In genomic region chr14:30880811-30881717, GRCm38 (mm10) we compare ENCODE assay signal across 9 mouse cellular contexts. TPM values are rescaled to one million over a fixed set of nuclear protein-coding genes. Genes with fewer than 3 reads are reported as not detected.
DNase-seq lines count a peak whose midpoint lies in the region; ATAC-seq and TF ChIP-seq lines count a peak whose summit lies in the region.
"Had no signal": no experiment of that assay in that cellular context is flagged by ENCODE, and none has a peak within 500 bp of the region (broad histone marks: within the 10 kb centered on the region; RNA-seq: fewer than 3 reads in every experiment).

No protein-coding gene starts in this region.

- ATAC-seq in midbrain, embryonic 14.5 days (ENCODE audit: low FRiP score, low TSS enrichment) = no peak
- no peak for ATAC-seq in midbrain, embryonic 16.5 days

- H3K27me3 ChIP-seq in midbrain, embryonic 14.5 days (ENCODE audit: control insufficient read depth, insufficient read depth, low read length) = no peaks in the 10 kb centered on the region
- H3K27me3 ChIP-seq in midbrain, embryonic 16.5 days (ENCODE audit: control insufficient read depth, insufficient read depth, low read depth, low read length) = no peaks in the 10 kb centered on the region
- H3K27me3 ChIP-seq: stomach, embryonic 15.5 days had no signal

- no peak overlapping the region for H3K4me2 ChIP-seq in midbrain, embryonic 14.5 days (ENCODE audit: low read length)
- no peak overlapping the region for H3K4me2 ChIP-seq in midbrain, embryonic 16.5 days (ENCODE audit: low read length)
- H3K4me2 ChIP-seq: stomach, embryonic 15.5 days had no signal

- peak; percentile 45 for DNase-seq in embryo, embryonic 10 days (ENCODE audit: low spot score)
- DNase-seq in embryo, embryonic 9.5 days (ENCODE audit: extremely low spot score) = no peak
- peak; percentile 48 for DNase-seq in midbrain, embryonic 14.5 days
- peak; percentile 49 for DNase-seq in c-Kit-positive CD71-negative TER-119-negative erythroid progenitor cells, embryonic 14.5 days (ENCODE audit: low read depth)
- peak; percentile 47 for DNase-seq in gastrocnemius, postnatal 25 days
- peak; percentile 70 for DNase-seq in lung, adult 2 months
- DNase-seq in thymus, postnatal 36 days = peak; percentile 25 to 38

- no peak for TF ChIP-seq POLR2A in lung, adult 2 months (IDR thresholded peaks at IDR 0.05; ENCODE audit: borderline replicate concordance, extremely low read depth, low read depth, low read length)

- H3K36me3 ChIP-seq in midbrain, embryonic 14.5 days (ENCODE audit: control insufficient read depth, insufficient read depth, low read length) = 0 out of 2 replicates have a peak, but pooled peaks cover 3% of the 10 kb centered on the region
- H3K36me3 ChIP-seq in midbrain, embryonic 16.5 days (ENCODE audit: control insufficient read depth, insufficient read depth, low read length) = no peaks in the 10 kb centered on the region
- H3K36me3 ChIP-seq: stomach, embryonic 15.5 days had no signal

- no peak overlapping the region for H3K9ac ChIP-seq in midbrain, embryonic 14.5 days (replicated peaks; ENCODE audit: low read length)
- no peak overlapping the region for H3K9ac ChIP-seq in midbrain, embryonic 16.5 days (ENCODE audit: low read depth, low read length)
- H3K9ac ChIP-seq: stomach, embryonic 15.5 days had no signal

- no peak overlapping the region for H3K27ac ChIP-seq in midbrain, embryonic 14.5 days (replicated peaks; ENCODE audit: low read depth, low read length)
- H3K27ac ChIP-seq in midbrain, embryonic 16.5 days (ENCODE audit: low read length) = no peak overlapping the region
- H3K27ac ChIP-seq: stomach, embryonic 15.5 days had no signal

- no peaks in the 10 kb centered on the region for H3K4me1 ChIP-seq in midbrain, embryonic 14.5 days (ENCODE audit: control insufficient read depth, insufficient read depth, low read length)
- H3K4me1 ChIP-seq in midbrain, embryonic 16.5 days (ENCODE audit: control insufficient read depth, insufficient read depth, low read length) = no peaks in the 10 kb centered on the region
- peaks cover 6% of the 10 kb centered on the region; the same call in 1 of the 2 replicates for H3K4me1 ChIP-seq in lung, adult 2 months (ENCODE audit: control insufficient read depth, insufficient read depth, low read length)

- H3K9me3 ChIP-seq in midbrain, embryonic 14.5 days (ENCODE audit: control insufficient read depth, low read length) = no peaks in the 10 kb centered on the region
- H3K9me3 ChIP-seq in midbrain, embryonic 16.5 days (replicated peaks; ENCODE audit: control insufficient read depth, low read length, poor library complexity, severe bottlenecking) = no peaks in the 10 kb centered on the region
- H3K9me3 ChIP-seq: stomach, embryonic 15.5 days had no signal

- peak; percentile 53 for TF ChIP-seq CTCF in lung, adult 2 months (IDR thresholded peaks at IDR 0.05; ENCODE audit: insufficient read depth, low read length)

- 87% methylated on average over 17 of the region's 17 CpGs for WGBS in midbrain, embryonic 14.5 days
- 90% methylated on average over 17 of the region's 17 CpGs for WGBS in midbrain, embryonic 16.5 days
- 72% methylated on average over 17 of the region's 17 CpGs for WGBS in lung, adult 2 months

- no peak overlapping the region for H3K4me3 ChIP-seq in midbrain, embryonic 14.5 days (replicated peaks; ENCODE audit: low read depth, low read length)
- no peak overlapping the region for H3K4me3 ChIP-seq in midbrain, embryonic 16.5 days (ENCODE audit: low read depth, low read length)
- no peak overlapping the region for H3K4me3 ChIP-seq in lung, adult 2 months (replicated peaks; ENCODE audit: extremely low read depth, low read depth, low read length)
- H3K4me3 ChIP-seq: stomach, embryonic 15.5 days had no signal

RNA-seq across cellular contexts. Expression of gene Mustn1, which starts 2.1 kb away (rescaled TPM):
- 0.18 and 0.34 TPM in 2 replicates for polyA plus RNA-seq in midbrain, embryonic 14.5 days (2014; fragmentation: Nextera tagmentation; extraction: Ambion mirVana)
- 0.51 and 0.68 TPM in 2 replicates for polyA plus RNA-seq in midbrain, embryonic 16.5 days (2015; fragmentation: Nextera tagmentation; extraction: Ambion mirVana)
- 100 to 1,000 TPM in 1 of 2 experiments, 10 to 100 TPM in 1; 54.6 to 343 TPM for total RNA-seq in gastrocnemius, postnatal 25 days (2021)
- 44.8 and 50.3 TPM in 2 replicates for polyA plus RNA-seq in lung, adult 2 months (2012; rRNA removed)

RNA-seq across cellular contexts. Expression of gene Itih4, which starts 5.2 kb away (rescaled TPM):
- polyA plus RNA-seq in midbrain, embryonic 14.5 days (2014; fragmentation: Nextera tagmentation; extraction: Ambion mirVana) = not detected in 2 replicates
- not detected in 2 replicates for polyA plus RNA-seq in midbrain, embryonic 16.5 days (2015; fragmentation: Nextera tagmentation; extraction: Ambion mirVana)
- not detected for total RNA-seq in gastrocnemius, postnatal 25 days (2021)
- 37.7 and 43.4 TPM in 2 replicates for polyA plus RNA-seq in lung, adult 2 months (2012; rRNA removed)

RNA-seq across cellular contexts. Expression of gene Itih3, which starts 42.5 kb away (rescaled TPM):
- polyA plus RNA-seq in midbrain, embryonic 14.5 days (2014; fragmentation: Nextera tagmentation; extraction: Ambion mirVana) = 0.53 and 0.84 TPM in 2 replicates
- 1.1 and 2.6 TPM in 2 replicates for polyA plus RNA-seq in midbrain, embryonic 16.5 days (2015; fragmentation: Nextera tagmentation; extraction: Ambion mirVana)
- total RNA-seq in gastrocnemius, postnatal 25 days (2021) = under 1 TPM; 0.28 to 0.32 TPM
- 0.87 and 1.1 TPM in 2 replicates for polyA plus RNA-seq in lung, adult 2 months (2012; rRNA removed)

RNA-seq across cellular contexts. Expression of gene Tmem110, which starts 55.7 kb away (rescaled TPM):
- 16.1 and 18.7 TPM in 2 replicates for polyA plus RNA-seq in midbrain, embryonic 14.5 days (2014; fragmentation: Nextera tagmentation; extraction: Ambion mirVana)
- polyA plus RNA-seq in midbrain, embryonic 16.5 days (2015; fragmentation: Nextera tagmentation; extraction: Ambion mirVana) = 22.3 and 22.9 TPM in 2 replicates
- total RNA-seq in gastrocnemius, postnatal 25 days (2021) = 1 to 10 TPM; 6.3 TPM
- polyA plus RNA-seq in lung, adult 2 months (2012; rRNA removed) = 40.6 and 43.7 TPM in 2 replicates

Comparison
In these comparisons a context has a peak if more than half of its experiments do, and no peak if none do; other contexts are left out.
1. RNA of gene Mustn1, which starts 2.1 kb away (polyA plus RNA-seq): 44.8 to 50.3 TPM in lung, adult 2 months; 0.51 to 0.68 TPM in midbrain, embryonic 16.5 days and 0.18 to 0.34 TPM in midbrain, embryonic 14.5 days; every median in the first group is over 10 times any median in the second.
2. RNA of gene Itih4, which starts 5.2 kb away (polyA plus RNA-seq): 37.7 to 43.4 TPM in lung, adult 2 months; not detected in midbrain, embryonic 16.5 days and not detected in midbrain, embryonic 14.5 days; every median in the first group is over 10 times any median in the second.